In the genomic region with DNA sequence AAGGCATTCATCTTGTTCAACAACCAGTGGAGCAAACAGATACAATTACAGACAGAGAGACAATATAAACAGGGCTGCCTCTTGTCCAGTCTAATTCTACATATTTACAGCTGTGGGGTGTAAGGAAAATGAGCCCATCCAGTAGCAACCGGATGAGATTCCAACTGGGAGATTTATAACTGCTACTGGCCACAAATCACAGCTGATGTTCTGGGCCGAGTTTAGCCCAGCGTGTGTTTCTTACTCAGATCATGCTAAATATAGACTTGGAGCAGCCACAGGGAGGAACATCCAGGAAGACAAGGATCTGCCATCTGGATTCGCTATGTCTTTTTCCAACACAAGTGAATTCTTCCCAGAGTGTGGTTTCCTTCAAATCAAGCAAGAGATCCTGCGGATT, we compare ENCODE assay signal across 8 mouse cellular contexts. TPM values are rescaled to one million over a fixed set of nuclear protein-coding genes. Genes with fewer than 3 reads are reported as not detected.
DNase-seq lines count a peak whose midpoint lies in the region; ATAC-seq and TF ChIP-seq lines count a peak whose summit lies in the region.

No protein-coding gene starts in this region.

- H3K4me1 ChIP-seq in intestine, embryonic 16.5 days (ENCODE audit: control insufficient read depth, insufficient read depth, low read length) = no peaks in the 10 kb centered on the region
- H3K4me1 ChIP-seq in thymus, adult 2 months (replicated peaks; ENCODE audit: control insufficient read depth, insufficient read depth, low read length) = peaks cover 9% of the 10 kb centered on the region
- no peaks in the 10 kb centered on the region for H3K4me1 ChIP-seq in hindbrain, embryonic 16.5 days (ENCODE audit: control insufficient read depth, insufficient read depth, low read depth, low read length)

- TF ChIP-seq CTCF in thymus, adult 2 months (IDR thresholded peaks at IDR 0.05; ENCODE audit: borderline replicate concordance, control insufficient read depth, extremely low read depth, insufficient read depth, low read length, poor library complexity) = no peak

- peak overlapping the region; percentile 67 for H3K27ac ChIP-seq in intestine, embryonic 16.5 days (ENCODE audit: low read length)
- no peak overlapping the region for H3K27ac ChIP-seq in thymus, adult 2 months (ENCODE audit: control insufficient read depth, insufficient read depth, low read length)
- no peak overlapping the region for H3K27ac ChIP-seq in hindbrain, embryonic 16.5 days (ENCODE audit: low read depth, low read length)

- WGBS in intestine, embryonic 16.5 days = 34% methylated on average over 5 of the region's 5 CpGs
- WGBS in thymus, adult 2 months = 93% methylated on average over 5 of the region's 5 CpGs
- WGBS in hindbrain, embryonic 16.5 days = 57% methylated on average over 5 of the region's 5 CpGs

- no peak overlapping the region for H3K4me3 ChIP-seq in intestine, embryonic 16.5 days (ENCODE audit: low read length)
- no peak overlapping the region for H3K4me3 ChIP-seq in thymus, adult 2 months (ENCODE audit: control insufficient read depth, insufficient read depth, low read length)
- H3K4me3 ChIP-seq in hindbrain, embryonic 16.5 days (ENCODE audit: low read length) = no peak overlapping the region

- DNase-seq in gastrocnemius, adult 18-20 months (ENCODE audit: low spot score) = peak; percentile 62
- DNase-seq in gastrocnemius, postnatal 4 days (ENCODE audit: low spot score in 2 of 2) = no peak
- peak; percentile 42 for DNase-seq in adrenal gland, postnatal 14 days
- peak; percentile 41 for DNase-seq in lung, postnatal 10 days
- DNase-seq in thymus, adult 2 months = no peak
- no peak for DNase-seq in cerebellum, postnatal 4 days (ENCODE audit: low spot score in 2 of 2)

- no peak for TF ChIP-seq POLR2A in thymus, adult 2 months (IDR thresholded peaks at IDR 0.05; ENCODE audit: control insufficient read depth, extremely low read depth, insufficient read depth, low read length, poor library complexity)

- no peak overlapping the region for H3K4me2 ChIP-seq in intestine, embryonic 16.5 days (ENCODE audit: low read depth, low read length)
- no peak overlapping the region for H3K4me2 ChIP-seq in hindbrain, embryonic 16.5 days (ENCODE audit: low read length)

- ATAC-seq in intestine, embryonic 16.5 days = peak; percentile 66
- ATAC-seq in hindbrain, embryonic 16.5 days = no peak

- no peaks in the 10 kb centered on the region for H3K27me3 ChIP-seq in intestine, embryonic 16.5 days (replicated peaks; ENCODE audit: control insufficient read depth, insufficient read depth, low read length)
- H3K27me3 ChIP-seq in thymus, adult 2 months (ENCODE audit: control insufficient read depth, insufficient read depth, low read length) = no peaks in the 10 kb centered on the region
- H3K27me3 ChIP-seq in hindbrain, embryonic 16.5 days (replicated peaks; ENCODE audit: control insufficient read depth, insufficient read depth, low read length) = no peaks in the 10 kb centered on the region

- H3K9me3 ChIP-seq in intestine, embryonic 16.5 days (ENCODE audit: control insufficient read depth, low read length) = no peaks in the 10 kb centered on the region; the same call in 1 of the 2 replicates
- H3K9me3 ChIP-seq in hindbrain, embryonic 16.5 days (ENCODE audit: control insufficient read depth, low read length) = no peaks in the 10 kb centered on the region

- no peaks in the 10 kb centered on the region for H3K36me3 ChIP-seq in intestine, embryonic 16.5 days (ENCODE audit: control insufficient read depth, insufficient read depth, low read length)
- no peaks in the 10 kb centered on the region for H3K36me3 ChIP-seq in thymus, adult 2 months (ENCODE audit: control insufficient read depth, insufficient read depth, low read length)
- no peaks in the 10 kb centered on the region for H3K36me3 ChIP-seq in hindbrain, embryonic 16.5 days (ENCODE audit: control insufficient read depth, insufficient read depth, low read length)

- no peak overlapping the region for H3K9ac ChIP-seq in intestine, embryonic 16.5 days (ENCODE audit: low read depth, low read length)
- no peak overlapping the region for H3K9ac ChIP-seq in hindbrain, embryonic 16.5 days (ENCODE audit: low read depth, low read length)

RNA-seq across cellular contexts. Expression of a gene that starts 27.4 kb away (rescaled TPM):
- not detected for total RNA-seq in gastrocnemius, adult 18-20 months (2021)
- total RNA-seq in gastrocnemius, postnatal 4 days (2021) = 1 to 10 TPM in 1 of 2 experiments, under 1 TPM in 1; 0.54 to 1.0 TPM
- total RNA-seq in adrenal gland, postnatal 14 days (2021) = 0.56 and 0.64 TPM in 2 replicates
- polyA plus RNA-seq in intestine, embryonic 16.5 days (2015; fragmentation: Nextera tagmentation; extraction: Ambion mirVana) = 1.9 and 2.4 TPM in 2 replicates
- 1.5 and 1.8 TPM in 2 replicates for polyA plus RNA-seq in thymus, adult 2 months (2012; rRNA removed)
- polyA plus RNA-seq in hindbrain, embryonic 16.5 days (2015; fragmentation: Nextera tagmentation; extraction: Ambion mirVana) = 4.1 and 6.0 TPM in 2 replicates

Comparison
In these comparisons a context has a peak if more than half of its experiments do, and no peak if none do; other contexts are left out.
1. DNase-seq: peak in gastrocnemius, adult 18-20 months (single experiment), adrenal gland, postnatal 14 days (single experiment) and lung, postnatal 10 days (single experiment); none in gastrocnemius, postnatal 4 days (0 of 2), thymus, adult 2 months (single experiment) and cerebellum, postnatal 4 days (0 of 2).